Mouse (Mus musculus) forebrain, embryonic 16.5 days (tissue): ENCODE data around the gene Lamb2. TPM values are rescaled to one million over a fixed set of nuclear protein-coding genes. Genes with fewer than 3 reads are reported as not detected.
A peak's percentile ranks its signal among the peaks of the same experiment; 100 is the strongest.

Experiments
- ATAC-seq: fragments of 200-750 bp; cut with Nextera tagmentation; 2 replicates; pipeline ENCODE4 v1.8.0; 2017; ENCODE audit warnings: mild to moderate bottlenecking, moderate library complexity
- H3K27ac ChIP-seq: fragments of 300-500 bp; sonication (generic); 2 replicates; pipeline ENCODE4 v1.5.1; 2014; ENCODE audit warnings: low read length, control low read depth
- H3K27me3 ChIP-seq: fragments of 300-500 bp; sonication (generic); replicated peaks from 2 replicates; pipeline ENCODE4 v1.6.1; 2014; ENCODE audit warnings: low read length; ENCODE audit not compliant: control insufficient read depth, insufficient read depth
- H3K36me3 ChIP-seq: fragments of 300-500 bp; sonication (generic); 2 replicates; pipeline ENCODE4 v1.6.1; 2014; ENCODE audit not compliant: control insufficient read depth, insufficient read depth
- H3K4me1 ChIP-seq: fragments of 300-500 bp; sonication (generic); replicated peaks from 2 replicates; pipeline ENCODE4 v1.6.1; 2014; ENCODE audit warnings: low read length; ENCODE audit not compliant: control insufficient read depth, insufficient read depth
- H3K4me2 ChIP-seq: fragments of 300-500 bp; sonication (generic); 2 replicates; pipeline ENCODE4 v1.6.1; 2014; ENCODE audit warnings: mild to moderate bottlenecking, low read length, control low read depth
- H3K4me3 ChIP-seq: fragments of 300-500 bp; sonication (generic); replicated peaks from 2 replicates; pipeline ENCODE4 v1.5.1; 2014; ENCODE audit warnings: mild to moderate bottlenecking, low read length, control low read depth
- H3K9ac ChIP-seq: fragments of 300-500 bp; sonication (generic); replicated peaks from 2 replicates; pipeline ENCODE4 v1.6.1; 2014; ENCODE audit warnings: low read depth, low read length, control low read depth
- H3K9me3 ChIP-seq: fragments of 300-500 bp; sonication (generic); 2 replicates; pipeline ENCODE4 v1.6.1; 2016; ENCODE audit warnings: low read length; ENCODE audit not compliant: control insufficient read depth
- whole genome bisulfite sequencing: fragments of 180-500 bp; shearing (Covaris S2); extraction: QIAGEN DNeasy Blood & Tissue Kit; methylation state at CpG from one replicate; pipeline ENCODE4 v1.1.7; 2014; 5-methylcytosine and 5-hydroxymethylcytosine counted together
- polyA plus RNA-seq: library from polyadenylated mRNA; unstranded; fragments of >200 nt; fragmentation: Nextera tagmentation; extraction: Ambion mirVana; gene quantifications from 2 replicates; pipeline ENCODE4 v1.2.1, GENCODE M21; 2015

Gene Lamb2
- polyA plus RNA-seq, 1 experiment from 2014 or later: 17.6 TPM

GRCm38 (mm10) chr9:108456953-108457352, 22.6 kb upstream of the Lamb2 start:
- Histone ChIP-seq H3K36me3 (no peaks in the 10 kb centered on the region), H3K9ac (no peak overlapping the region), H3K27me3 (0 out of 2 replicates have a peak, but pooled peaks cover 2% of the 10 kb centered on the region), H3K4me1 (peaks cover 24% of the 10 kb centered on the region), H3K27ac (no peak overlapping the region), H3K4me3 (no peak overlapping the region), H3K4me2 (no peak overlapping the region), H3K9me3 (no peaks in the 10 kb centered on the region)
- ATAC-seq: no peak
- WGBS: 85% methylated on average over 10 of the region's 10 CpGs

DNA sequence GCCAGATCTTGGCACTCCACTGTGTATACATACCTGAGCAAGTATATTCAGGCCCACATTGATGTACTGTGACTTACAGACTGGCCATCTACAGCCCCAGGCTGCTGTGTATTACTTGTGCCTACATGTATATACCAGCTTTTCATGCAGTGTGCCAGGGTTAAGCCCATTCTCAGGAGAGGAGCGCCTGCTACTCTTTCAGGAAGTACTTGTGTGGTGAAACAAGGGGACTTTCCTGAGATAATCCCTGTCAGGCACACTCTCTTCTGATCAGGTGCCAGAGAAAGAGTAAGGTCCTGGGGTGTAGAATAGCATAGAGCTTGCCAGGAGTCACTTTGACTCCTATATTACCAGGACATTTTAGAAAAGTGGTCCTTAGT, 19.6 kb upstream of the Lamb2 start:
- Histone ChIP-seq H3K4me2 (peak overlapping the region; percentile 92), H3K4me3 (peak overlapping the region; percentile 95), H3K9ac (no peak overlapping the region), H3K27me3 (0 out of 2 replicates have a peak, but pooled peaks cover 2% of the 10 kb centered on the region), H3K4me1 (peaks cover 15% of the 10 kb centered on the region), H3K36me3 (peaks cover 11% of the 10 kb centered on the region), H3K27ac (peak overlapping the region; percentile 33; the same call in 1 of the 2 replicates), H3K9me3 (no peaks in the 10 kb centered on the region)
- ATAC-seq: peak; percentile 11; the same call in 1 of the 2 replicates
- WGBS: 97% methylated on average over 1 of the region's 1 CpGs

DNA sequence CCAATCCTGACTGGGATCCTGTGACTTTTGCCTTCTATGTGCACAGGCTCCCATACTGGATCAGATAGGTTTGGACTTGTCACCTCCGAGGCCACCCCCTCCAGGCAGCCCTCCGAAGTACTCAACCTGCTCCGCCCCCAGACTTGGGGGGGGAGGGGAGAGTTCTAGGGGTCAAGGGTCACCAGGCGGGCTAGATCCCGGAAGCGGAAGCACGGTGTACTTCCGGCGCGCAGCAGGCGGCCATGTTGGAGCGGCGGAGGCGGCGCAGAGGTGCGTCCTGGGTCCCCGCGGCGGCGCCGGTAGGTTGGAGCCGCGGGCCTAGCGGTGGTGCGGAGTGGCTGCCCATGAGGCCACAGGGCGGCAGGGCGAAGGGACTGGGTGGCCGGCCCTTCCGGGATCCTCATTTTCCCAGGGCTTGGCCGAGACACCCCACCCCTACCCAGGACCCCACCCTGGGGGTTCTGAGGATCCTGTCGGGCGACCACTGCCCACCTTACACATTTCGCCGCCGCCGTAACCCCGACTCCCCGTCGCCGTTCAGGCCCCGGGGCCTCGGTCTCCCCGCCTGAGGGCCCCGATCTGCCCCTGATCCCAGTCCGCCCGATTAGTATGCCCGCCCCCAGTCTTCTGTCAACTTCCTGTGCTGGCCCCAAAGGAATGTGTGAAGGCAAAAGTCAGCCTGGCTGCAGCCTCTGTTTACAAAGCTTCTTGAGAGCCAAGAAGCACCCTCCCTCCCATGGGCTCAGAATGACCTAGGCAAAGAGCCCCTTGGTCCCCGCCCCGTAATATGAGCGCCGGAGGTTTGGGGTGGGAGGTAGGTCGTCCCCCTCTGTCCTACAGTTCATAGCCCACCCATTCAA, 19.0 kb upstream of the Lamb2 start, which contains the start of gene Ccdc71:
TSS of gene Ccdc71 (plus strand) at position 209 of the 860 bp plus-strand sequence.
- Histone ChIP-seq H3K27me3 (0 out of 2 replicates have a peak, but pooled peaks cover 2% of the 10 kb centered on the region), H3K4me1 (peaks cover 15% of the 10 kb centered on the region), H3K27ac (peak within 1 kb of the TSS; percentile 73), H3K9ac (peak within 1 kb of the TSS; percentile 83), H3K4me3 (peak within 1 kb of the TSS; percentile 95), H3K9me3 (no peaks in the 10 kb centered on the region), H3K4me2 (peak within 1 kb of the TSS; percentile 92), H3K36me3 (peaks cover 15% of the 10 kb centered on the region)
- peak; percentile 91 for ATAC-seq
- 1% methylated on average over 52 of the region's 52 CpGs for WGBS

DNA sequence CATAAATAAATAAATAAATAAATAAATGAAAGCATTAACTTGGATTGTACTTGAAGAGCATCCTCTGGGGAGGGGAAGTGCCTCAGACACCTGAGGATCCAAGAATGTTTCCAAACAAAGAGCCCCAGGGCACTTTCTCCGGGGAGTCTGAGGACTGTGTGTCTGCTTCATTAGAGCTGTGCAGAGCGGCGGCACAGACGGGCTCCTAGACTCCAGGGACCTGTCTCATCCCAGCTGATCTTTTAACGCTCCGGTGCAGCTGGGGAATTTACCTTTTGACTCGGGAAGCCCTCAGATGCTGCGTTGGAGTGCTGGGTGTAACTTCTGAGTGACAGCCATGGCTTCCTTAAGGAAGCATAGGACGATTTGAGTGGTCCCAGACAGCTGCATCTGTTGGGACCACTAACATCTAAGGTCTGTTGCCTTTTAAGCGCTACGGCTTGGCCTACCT, 18.3 kb upstream of the Lamb2 start, which contains the start of gene Klhdc8b:
TSS of gene Klhdc8b (minus strand) at position 401 of the 451 bp plus-strand sequence.
- peaks cover 15% of the 10 kb centered on the region for H3K4me1 ChIP-seq
- 0 out of 2 replicates have a peak, but pooled peaks cover 2% of the 10 kb centered on the region for H3K27me3 ChIP-seq
- H3K4me2 ChIP-seq: peak within 1 kb of the TSS; percentile 92
- peak within 1 kb of the TSS; percentile 73 for H3K27ac ChIP-seq
- peak within 1 kb of the TSS; percentile 83 for H3K9ac ChIP-seq
- H3K4me3 ChIP-seq: peak within 1 kb of the TSS; percentile 95
- no peaks in the 10 kb centered on the region for H3K9me3 ChIP-seq
- H3K36me3 ChIP-seq: peaks cover 15% of the 10 kb centered on the region
- 25% methylated on average over 11 of the region's 11 CpGs for WGBS
- no peak; the same call in 1 of the 2 replicates for ATAC-seq

- H3K9ac ChIP-seq: no peak overlapping the region
- WGBS: 90% methylated on average over 5 of the region's 5 CpGs
- ATAC-seq: no peak
These were observed 17.9 kb upstream of the Lamb2 start for GRCm38 (mm10) chr9:108461675-108462074.

GRCm38 (mm10) chr9:108462192-108462591, 17.3 kb upstream of the Lamb2 start:
- Histone ChIP-seq H3K9me3 (no peaks in the 10 kb centered on the region), H3K27me3 (0 out of 2 replicates have a peak, but pooled peaks cover 2% of the 10 kb centered on the region), H3K4me1 (peaks cover 15% of the 10 kb centered on the region), H3K9ac (no peak overlapping the region), H3K27ac (no peak overlapping the region), H3K36me3 (peaks cover 15% of the 10 kb centered on the region), H3K4me3 (no peak overlapping the region), H3K4me2 (no peak overlapping the region)
- no peak for ATAC-seq
- 92% methylated on average over 10 of the region's 10 CpGs for WGBS

More at GRCm38 (mm10) chr9:108461675-108462074, 17.9 kb upstream of the Lamb2 start:
- no peaks in the 10 kb centered on the region for H3K9me3 ChIP-seq
- H3K27me3 ChIP-seq: 0 out of 2 replicates have a peak, but pooled peaks cover 2% of the 10 kb centered on the region
- peaks cover 15% of the 10 kb centered on the region for H3K36me3 ChIP-seq
- H3K4me2 ChIP-seq: peak overlapping the region; percentile 92
- no peak overlapping the region for H3K27ac ChIP-seq
- H3K4me1 ChIP-seq: peaks cover 15% of the 10 kb centered on the region
- peak overlapping the region; percentile 95 for H3K4me3 ChIP-seq

DNA sequence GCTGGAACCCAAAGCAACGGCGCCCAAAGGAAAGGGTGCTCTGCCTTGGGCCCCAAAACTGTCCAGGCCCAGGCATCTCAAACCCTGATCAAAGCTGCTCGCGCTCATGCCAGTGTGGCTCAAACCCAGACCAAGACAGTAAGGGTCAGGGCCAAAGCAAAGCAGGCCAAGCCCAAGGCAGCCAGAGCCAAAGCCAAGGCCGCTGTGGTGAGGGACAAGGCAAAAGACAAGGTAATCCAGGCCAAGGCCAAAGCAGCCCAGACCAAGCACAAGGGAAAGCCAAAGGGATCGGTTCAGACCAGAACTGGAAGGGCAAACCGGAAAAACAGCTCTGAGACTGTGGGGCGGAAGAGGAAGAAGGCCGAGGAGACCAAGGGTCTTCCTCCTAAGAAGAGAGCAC, 15.8 kb upstream of the Lamb2 start:
- H3K36me3 ChIP-seq: peaks cover 15% of the 10 kb centered on the region
- WGBS: 97% methylated on average over 9 of the region's 9 CpGs

GRCm38 (mm10) chr9:108466219-108466618, 13.3 kb upstream of the Lamb2 start:
- Histone ChIP-seq H3K27ac (no peak overlapping the region), H3K9me3 (no peaks in the 10 kb centered on the region), H3K4me2 (no peak overlapping the region), H3K27me3 (no peaks in the 10 kb centered on the region), H3K36me3 (peaks cover 15% of the 10 kb centered on the region), H3K9ac (no peak overlapping the region), H3K4me1 (peaks cover 9% of the 10 kb centered on the region), H3K4me3 (no peak overlapping the region)
- 94% methylated on average over 2 of the region's 2 CpGs for WGBS
- ATAC-seq: no peak

More for the DNA sequence above, 15.8 kb upstream of the Lamb2 start:
- H3K9ac ChIP-seq: no peak overlapping the region
- peaks cover 15% of the 10 kb centered on the region for H3K4me1 ChIP-seq
- H3K4me2 ChIP-seq: no peak overlapping the region
- no peak overlapping the region for H3K4me3 ChIP-seq
- H3K27ac ChIP-seq: no peak overlapping the region
- no peaks in the 10 kb centered on the region for H3K9me3 ChIP-seq
- no peak for ATAC-seq
- H3K27me3 ChIP-seq: 0 out of 2 replicates have a peak, but pooled peaks cover under 1% of the 10 kb centered on the region

DNA sequence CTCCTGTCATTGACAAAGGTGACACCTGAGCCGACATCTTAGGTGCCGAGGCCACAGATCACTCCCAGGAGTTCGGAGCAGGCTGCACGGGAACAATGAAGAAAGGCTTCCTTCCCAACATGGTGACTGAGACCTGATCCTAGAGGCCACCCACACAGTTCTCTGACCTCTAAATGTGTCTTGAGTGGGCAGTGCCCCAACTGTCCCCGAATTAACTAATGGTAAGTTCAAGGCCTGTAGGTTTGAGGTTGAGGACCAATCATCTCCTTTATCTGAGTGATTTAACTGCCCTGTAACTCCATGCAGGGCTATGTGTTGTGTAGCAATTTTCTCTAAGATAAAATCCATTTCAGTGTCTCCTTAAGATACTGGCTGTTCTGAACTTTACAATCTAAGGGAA, 10.1 kb upstream of the Lamb2 start:
- no peak overlapping the region for H3K4me2 ChIP-seq
- H3K4me3 ChIP-seq: no peak overlapping the region
- 72% methylated on average over 5 of the region's 5 CpGs for WGBS
- H3K36me3 ChIP-seq: peaks cover 4% of the 10 kb centered on the region
- no peak overlapping the region for H3K9ac ChIP-seq
- ATAC-seq: no peak
- H3K27ac ChIP-seq: no peak overlapping the region
- no peaks in the 10 kb centered on the region for H3K27me3 ChIP-seq
- no peaks in the 10 kb centered on the region for H3K4me1 ChIP-seq
- H3K9me3 ChIP-seq: no peaks in the 10 kb centered on the region
